Mouse (Mus musculus): ENCODE results near the gene Col15a1. TPM values are rescaled to one million over a fixed set of nuclear protein-coding genes. Genes with fewer than 3 reads are reported as not detected.

Gene Col15a1
- total and polyA plus RNA-seq, 2 experiments from 2014 or later: 3.8 to 8.2 TPM

DNA sequence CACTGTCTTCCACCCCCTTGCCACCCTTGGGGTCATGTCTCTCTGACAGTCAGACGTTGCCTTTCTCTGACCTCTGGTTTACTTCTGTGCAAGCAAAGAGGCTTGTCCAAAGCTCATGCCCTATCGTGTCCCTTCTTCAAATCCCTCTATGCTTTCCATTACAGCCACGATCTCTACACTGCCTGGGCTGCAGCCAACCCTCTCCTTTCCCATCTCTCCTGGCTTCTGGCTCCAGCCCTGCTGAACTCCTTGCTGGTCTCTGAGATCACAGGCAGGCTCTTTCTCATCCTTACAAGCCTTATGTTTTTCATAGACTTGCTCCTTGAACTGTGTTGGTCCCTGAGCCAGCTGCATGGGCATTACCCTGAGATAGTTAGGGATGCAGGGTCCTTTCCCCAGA lies 14.2 kb downstream of the Col15a1 start:
- Histone ChIP-seq H3K4me3 (ENCODE audit: low read depth, low read length) (no peak overlapping the region), H3K27me3 (ENCODE audit: insufficient read depth, low read length) (no peaks in the 10 kb centered on the region), H3K4me2 (ENCODE audit: low read depth, low read length, poor library complexity, severe bottlenecking) (no peak overlapping the region), H3K4me1 (ENCODE audit: insufficient read depth, low read length) (no peaks in the 10 kb centered on the region), H3K9me3 (ENCODE audit: low read length) (no peaks in the 10 kb centered on the region), H3K9ac (replicated peaks; ENCODE audit: low read length, poor library complexity, severe bottlenecking) (no peak overlapping the region), H3K36me3 (ENCODE audit: insufficient read depth, low read length) (no peaks in the 10 kb centered on the region), H3K27ac (ENCODE audit: low read depth, low read length) (no peak overlapping the region)
- WGBS: 82% methylated on average over 3 of the region's 3 CpGs
- ATAC-seq (ENCODE audit: low FRiP score): no peak
- TF ChIP-seq CTCF (IDR thresholded peaks at IDR 0.05): no peak
- no peak for DNase-seq (ENCODE audit: low spot score)

DNA sequence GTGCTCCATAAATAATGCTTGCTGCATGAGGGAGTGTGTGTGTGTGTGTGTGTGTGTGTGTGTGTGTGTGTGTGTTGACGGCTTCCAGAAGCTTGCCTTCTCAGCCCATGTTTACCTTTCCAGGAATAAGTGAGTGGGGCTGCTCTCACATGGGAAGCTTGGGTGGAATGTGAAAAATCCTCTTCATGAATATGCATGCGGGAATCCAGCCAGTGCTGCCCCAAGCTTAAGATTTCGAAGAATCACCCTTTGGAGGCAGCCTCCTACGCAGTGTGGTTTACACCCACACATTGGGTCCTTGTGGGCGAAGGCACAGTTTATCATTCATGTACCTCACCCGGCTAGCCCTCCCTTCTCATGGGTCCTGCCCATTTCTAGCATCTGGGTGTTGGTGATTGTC lies 18.0 kb downstream of the Col15a1 start:
- no peak for TF ChIP-seq CTCF (IDR thresholded peaks at IDR 0.05)
- H3K36me3 ChIP-seq (ENCODE audit: insufficient read depth, low read length): no peaks in the 10 kb centered on the region
- 61% methylated on average over 6 of the region's 6 CpGs for WGBS
- no peak for ATAC-seq (ENCODE audit: low FRiP score)
- H3K27me3 ChIP-seq (ENCODE audit: insufficient read depth, low read length): no peaks in the 10 kb centered on the region
- no peaks in the 10 kb centered on the region for H3K4me1 ChIP-seq (ENCODE audit: insufficient read depth, low read length)
- H3K4me3 ChIP-seq (ENCODE audit: low read depth, low read length): no peak overlapping the region
- DNase-seq (ENCODE audit: low spot score): no peak
- no peak overlapping the region for H3K4me2 ChIP-seq (ENCODE audit: low read depth, low read length, poor library complexity, severe bottlenecking)
- H3K9ac ChIP-seq (replicated peaks; ENCODE audit: low read length, poor library complexity, severe bottlenecking): no peak overlapping the region
- H3K9me3 ChIP-seq (ENCODE audit: low read length): no peaks in the 10 kb centered on the region
- H3K27ac ChIP-seq (ENCODE audit: low read depth, low read length): no peak overlapping the region

DNA sequence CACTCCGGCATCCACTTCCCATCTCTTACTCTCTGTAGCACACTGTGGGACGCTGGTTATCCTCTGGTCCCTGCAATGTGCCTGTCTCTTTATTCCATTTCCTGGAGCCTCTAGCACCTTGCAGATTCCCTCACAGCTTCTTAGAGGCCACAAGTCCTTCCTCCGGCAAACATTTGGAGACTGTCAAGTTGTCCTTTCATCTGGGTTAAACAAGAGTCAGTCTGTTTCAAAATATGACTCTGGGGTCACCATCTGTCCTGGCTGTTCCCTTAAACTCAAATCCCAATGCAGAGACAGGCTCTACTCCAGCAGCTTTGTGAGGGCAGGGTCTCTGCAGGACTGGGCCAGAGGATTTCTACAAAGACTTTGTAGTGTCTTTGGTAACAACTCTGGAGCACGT lies 19.1 kb downstream of the Col15a1 start:
- Histone ChIP-seq H3K36me3 (ENCODE audit: insufficient read depth, low read length) (no peaks in the 10 kb centered on the region), H3K4me1 (ENCODE audit: insufficient read depth, low read length) (no peaks in the 10 kb centered on the region), H3K27ac (ENCODE audit: low read depth, low read length) (no peak overlapping the region), H3K9ac (replicated peaks; ENCODE audit: low read length, poor library complexity, severe bottlenecking) (no peak overlapping the region), H3K27me3 (ENCODE audit: insufficient read depth, low read length) (no peaks in the 10 kb centered on the region), H3K9me3 (ENCODE audit: low read length) (no peaks in the 10 kb centered on the region), H3K4me2 (ENCODE audit: low read depth, low read length, poor library complexity, severe bottlenecking) (no peak overlapping the region), H3K4me3 (ENCODE audit: low read depth, low read length) (no peak overlapping the region)
- WGBS: 68% methylated on average over 4 of the region's 4 CpGs
- DNase-seq (ENCODE audit: low spot score) (no peak), ATAC-seq (ENCODE audit: low FRiP score) (no peak)
- no peak for TF ChIP-seq CTCF (IDR thresholded peaks at IDR 0.05)

DNA sequence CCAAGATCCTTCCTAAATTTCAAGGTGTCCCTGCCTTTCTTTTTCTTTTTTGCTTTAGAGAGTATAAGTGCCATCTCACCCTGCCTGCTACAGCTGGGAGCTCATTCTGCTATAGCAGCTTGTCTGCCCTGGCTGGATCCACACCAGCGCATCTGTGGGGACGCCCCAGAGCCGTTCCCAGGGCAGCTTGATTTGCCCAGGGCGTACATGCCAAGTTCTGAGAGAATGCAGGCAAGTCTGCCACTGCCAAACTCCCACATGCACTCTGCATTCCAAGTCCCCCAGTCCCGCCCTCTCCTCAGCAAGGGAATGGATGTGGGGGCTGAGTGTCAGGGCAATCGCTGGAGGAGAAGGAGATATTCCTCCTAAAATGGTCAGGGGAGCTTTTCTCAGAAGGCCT lies 19.8 kb downstream of the Col15a1 start:
- no peak for TF ChIP-seq CTCF (IDR thresholded peaks at IDR 0.05)
- Histone ChIP-seq H3K36me3 (ENCODE audit: insufficient read depth, low read length) (no peaks in the 10 kb centered on the region), H3K9ac (replicated peaks; ENCODE audit: low read length, poor library complexity, severe bottlenecking) (no peak overlapping the region), H3K9me3 (ENCODE audit: low read length) (no peaks in the 10 kb centered on the region), H3K4me3 (ENCODE audit: low read depth, low read length) (no peak overlapping the region), H3K27ac (ENCODE audit: low read depth, low read length) (no peak overlapping the region), H3K27me3 (ENCODE audit: insufficient read depth, low read length) (no peaks in the 10 kb centered on the region), H3K4me1 (ENCODE audit: insufficient read depth, low read length) (no peaks in the 10 kb centered on the region), H3K4me2 (ENCODE audit: low read depth, low read length, poor library complexity, severe bottlenecking) (no peak overlapping the region)
- DNase-seq (ENCODE audit: low spot score) (peak; percentile 80), ATAC-seq (ENCODE audit: low FRiP score) (peak; percentile 49; the same call in 1 of the 2 replicates)
- 45% methylated on average over 6 of the region's 6 CpGs for WGBS

DNA sequence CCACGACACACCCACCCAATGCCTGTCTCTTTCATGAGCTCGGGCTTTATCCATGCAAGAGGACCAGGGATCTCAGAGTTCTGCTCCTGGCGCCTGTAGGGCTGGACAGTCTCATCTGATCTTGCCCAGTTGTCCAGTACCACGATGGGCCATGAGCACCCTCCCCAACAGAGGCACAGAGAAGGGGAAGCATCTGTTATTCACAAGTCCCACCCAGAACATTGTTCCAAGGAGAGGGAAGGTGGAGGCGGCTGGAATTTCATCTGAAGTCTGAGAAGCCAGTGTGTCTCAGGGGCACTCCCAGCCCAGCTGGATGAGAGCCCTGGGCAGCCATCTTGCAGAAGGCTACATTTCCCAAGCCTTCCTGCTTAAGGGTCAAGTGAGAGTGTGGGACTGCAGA lies 21.0 kb downstream of the Col15a1 start:
- 81% methylated on average over 5 of the region's 5 CpGs for whole genome bisulfite sequencing
- H3K4me3 ChIP-seq (ENCODE audit: low read depth, low read length): no peak overlapping the region
- H3K27ac ChIP-seq (ENCODE audit: low read depth, low read length): no peak overlapping the region
- no peak overlapping the region for H3K9ac ChIP-seq (replicated peaks; ENCODE audit: low read length, poor library complexity, severe bottlenecking)
- H3K36me3 ChIP-seq (ENCODE audit: insufficient read depth, low read length): no peaks in the 10 kb centered on the region
- no peaks in the 10 kb centered on the region for H3K4me1 ChIP-seq (ENCODE audit: insufficient read depth, low read length)
- ATAC-seq (ENCODE audit: low FRiP score) (no peak), DNase-seq (ENCODE audit: low spot score) (no peak)
- no peak for TF ChIP-seq CTCF (IDR thresholded peaks at IDR 0.05)
- H3K9me3 ChIP-seq (ENCODE audit: low read length): no peaks in the 10 kb centered on the region
- no peaks in the 10 kb centered on the region for H3K27me3 ChIP-seq (ENCODE audit: insufficient read depth, low read length)
- no peak overlapping the region for H3K4me2 ChIP-seq (ENCODE audit: low read depth, low read length, poor library complexity, severe bottlenecking)

DNA sequence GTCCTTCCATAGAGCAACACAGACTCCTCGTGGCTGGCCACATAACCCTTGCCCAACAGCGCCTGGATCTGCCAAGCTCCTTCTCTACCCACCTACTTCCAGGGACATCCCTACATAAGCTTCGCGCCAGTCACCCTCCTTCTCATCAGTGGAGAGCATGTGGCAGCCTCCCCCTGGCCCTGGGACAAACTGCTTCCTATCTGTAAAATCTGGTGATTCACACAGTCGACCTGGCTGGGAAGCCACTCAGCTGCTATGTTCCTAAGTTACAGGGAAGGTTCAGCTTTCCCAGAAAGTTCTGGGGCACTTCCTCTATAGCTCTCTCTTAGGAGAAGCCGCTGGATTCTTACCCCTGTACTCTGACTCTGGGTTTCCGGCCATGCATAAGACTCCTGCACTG lies 22.5 kb downstream of the Col15a1 start:
- TF ChIP-seq CTCF (IDR thresholded peaks at IDR 0.05): no peak
- WGBS: 89% methylated on average over 7 of the region's 7 CpGs
- ATAC-seq (ENCODE audit: low FRiP score): no peak
- Histone ChIP-seq H3K4me1 (ENCODE audit: insufficient read depth, low read length) (peaks cover 8% of the 10 kb centered on the region), H3K36me3 (ENCODE audit: insufficient read depth, low read length) (no peaks in the 10 kb centered on the region), H3K27me3 (ENCODE audit: insufficient read depth, low read length) (no peaks in the 10 kb centered on the region), H3K27ac (ENCODE audit: low read depth, low read length) (no peak overlapping the region), H3K9me3 (ENCODE audit: low read length) (no peaks in the 10 kb centered on the region), H3K4me3 (ENCODE audit: low read depth, low read length) (no peak overlapping the region), H3K9ac (replicated peaks; ENCODE audit: low read length, poor library complexity, severe bottlenecking) (no peak overlapping the region), H3K4me2 (ENCODE audit: low read depth, low read length, poor library complexity, severe bottlenecking) (no peak overlapping the region)
- DNase-seq (ENCODE audit: low spot score): no peak
